Mouse (Mus musculus): ENCODE results near the gene Utp3. TPM values are rescaled to one million over a fixed set of nuclear protein-coding genes. Genes with fewer than 3 reads are reported as not detected.

The Utp3 gene
- total RNA-seq, 2 experiments from 2014 or later, result 25.5 to 26.2 TPM

DNA sequence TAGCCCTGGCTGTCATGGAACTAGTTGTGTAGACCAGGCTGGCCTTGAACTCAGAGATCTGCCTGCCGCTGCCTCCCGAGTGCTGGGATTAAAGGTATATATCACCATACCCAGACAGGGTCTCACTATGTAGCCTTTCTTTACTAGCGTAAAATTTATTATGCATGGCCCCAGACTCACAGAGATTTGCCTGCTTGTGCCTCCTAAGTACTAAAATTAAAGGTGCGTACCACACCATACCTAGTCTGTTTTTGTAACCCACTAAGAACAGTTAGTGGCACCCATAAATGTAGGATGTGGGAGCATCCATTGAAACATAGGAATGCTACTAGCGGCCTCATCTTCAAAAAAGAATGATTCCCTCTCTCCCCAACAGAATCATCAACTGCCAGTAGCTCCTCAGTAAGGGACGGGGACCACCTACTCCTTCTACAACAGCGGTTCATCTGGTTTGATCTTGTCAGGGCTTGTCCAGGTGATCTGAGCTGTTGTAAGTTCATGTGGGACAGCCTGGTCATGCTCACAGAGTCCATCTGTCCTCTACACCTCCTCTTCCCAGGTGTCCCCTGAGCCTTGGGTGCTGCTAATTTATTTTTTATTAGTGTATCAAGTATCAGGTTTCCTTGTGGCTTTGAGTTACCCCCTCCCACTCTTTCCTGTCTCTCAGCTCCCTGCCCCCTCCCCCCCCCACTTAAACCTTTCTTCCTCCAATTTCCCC lies 50.5 kb downstream of the Utp3 start:
- no peak for DNase-seq (ENCODE audit: low spot score)

Other genes with a start within 250 kb of the Utp3 start
- not detected for gene Prol1, start 237.2 kb upstream of the Utp3 start, total RNA-seq (2021)
- gene Amtn, start 178.4 kb upstream of the Utp3 start, total RNA-seq (2021), result not detected
- gene Ambn, start 98.5 kb upstream of the Utp3 start, total RNA-seq (2021), result not detected
- not detected for gene Enam, start 66.5 kb upstream of the Utp3 start, total RNA-seq (2021)
- gene Jchain, start 26.6 kb upstream of the Utp3 start, total RNA-seq (2021), result under 1 TPM; 0.59 to 0.64 TPM
- gene Rufy3, start 10.6 kb downstream of the Utp3 start, total RNA-seq (2021), result 1 to 10 TPM; 6.3 to 7.4 TPM
- gene Grsf1, start 121.7 kb downstream of the Utp3 start, total RNA-seq (2021), result 100 to 1,000 TPM; 142 to 143 TPM
- gene Mob1b, start 166.4 kb downstream of the Utp3 start, total RNA-seq (2021), result 10 to 100 TPM; 17.7 to 20.3 TPM
- gene Dck, start 210.5 kb downstream of the Utp3 start, total RNA-seq (2021), result 1 to 10 TPM; 1.3 TPM